In the genomic region with DNA sequence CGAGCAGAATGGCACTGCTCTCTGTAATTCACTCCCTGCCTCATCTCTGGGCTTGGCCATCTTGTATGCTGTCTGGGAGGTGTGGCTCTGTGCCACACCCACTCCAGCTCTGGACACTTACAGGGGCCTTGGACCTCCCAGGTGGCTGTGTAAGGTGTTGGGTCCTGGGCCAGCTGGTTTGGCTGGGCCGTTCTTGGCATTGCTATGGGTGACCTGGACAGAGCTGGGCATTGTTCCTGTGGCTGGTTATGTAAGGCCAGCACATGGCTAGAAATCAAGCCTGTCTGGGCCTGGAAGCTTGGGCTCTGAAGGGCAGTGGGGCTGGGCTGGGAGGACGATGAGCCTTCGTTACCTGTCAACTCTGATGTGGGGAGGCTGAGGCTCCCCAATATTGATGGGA, we compare ENCODE assay signal across 14 mouse cellular contexts. TPM values are rescaled to one million over a fixed set of nuclear protein-coding genes. Genes with fewer than 3 reads are reported as not detected.
A peak's percentile ranks its signal among the peaks of the same experiment; 100 is the strongest.
DNase-seq lines count a peak whose midpoint lies in the region; ATAC-seq and TF ChIP-seq lines count a peak whose summit lies in the region.
"Had no signal": no experiment of that assay in that cellular context is flagged by ENCODE, and none has a peak within 500 bp of the region (broad histone marks: within the 10 kb centered on the region; RNA-seq: fewer than 3 reads in every experiment).

No protein-coding gene starts in this region.

- WGBS in heart, embryonic 10.5 days, result 79% methylated on average over 4 of the region's 4 CpGs
- WGBS in lung, postnatal 0 days, result 72% methylated on average over 4 of the region's 4 CpGs
- 86% methylated on average over 4 of the region's 4 CpGs for WGBS in forebrain, embryonic 10.5 days

- peak; percentile 96 for DNase-seq in heart, adult 11 months
- DNase-seq in heart, embryonic 10.5 days (ENCODE audit: low spot score), result no peak
- DNase-seq in lung, adult 18-20 months, result peak; percentile 16 to 38
- no peak for DNase-seq in lung, postnatal 0 days (ENCODE audit: low spot score)
- peak; percentile 92 for DNase-seq in cerebellum, adult 9-10 months
- DNase-seq in heart, postnatal 14 days, result peak; percentile 40 to 41
- no peak for DNase-seq in forebrain, embryonic 10.5 days (ENCODE audit: extremely low spot score, low spot score)
- no peak for DNase-seq in frontal cortex, postnatal 10 days (ENCODE audit: low spot score in 2 of 2)
- DNase-seq: adrenal gland, adult 8-10 months; midbrain, embryonic 14.5 days; thymus, postnatal 25 days had no signal

- no peak for ATAC-seq in lung, postnatal 0 days

- no peak for TF ChIP-seq CTCF in lung, postnatal 0 days (IDR thresholded peaks at IDR 0.05)

- H3K4me1 ChIP-seq in heart, embryonic 10.5 days, result peaks cover 30% of the 10 kb centered on the region
- no peaks in the 10 kb centered on the region for H3K4me1 ChIP-seq in lung, postnatal 0 days (ENCODE audit: insufficient read depth, low read depth, low read length)
- peaks cover 24% of the 10 kb centered on the region for H3K4me1 ChIP-seq in forebrain, embryonic 10.5 days
- H3K4me1 ChIP-seq: liver, embryonic 15.5 days had no signal

- H3K27me3 ChIP-seq in heart, embryonic 10.5 days (ENCODE audit: insufficient read depth, poor library complexity, severe bottlenecking), result peaks cover 62% of the 10 kb centered on the region
- peaks cover 40% of the 10 kb centered on the region for H3K27me3 ChIP-seq in lung, postnatal 0 days (replicated peaks; ENCODE audit: insufficient read depth, low read length)
- H3K27me3 ChIP-seq in forebrain, embryonic 10.5 days (ENCODE audit: poor library complexity, severe bottlenecking), result peaks cover 61% of the 10 kb centered on the region

- no peak for TF ChIP-seq EP300 in lung, postnatal 0 days (IDR thresholded peaks at IDR 0.05)

- no peak overlapping the region for H3K27ac ChIP-seq in heart, embryonic 10.5 days
- no peak overlapping the region for H3K27ac ChIP-seq in lung, postnatal 0 days (ENCODE audit: low read length)
- H3K27ac ChIP-seq in forebrain, embryonic 10.5 days, result no peak overlapping the region
- H3K27ac ChIP-seq: embryonic facial prominence, embryonic 12.5 days; liver, embryonic 15.5 days; macrophage had no signal

- H3K4me3 ChIP-seq in heart, embryonic 10.5 days, result no peak overlapping the region
- no peak overlapping the region for H3K4me3 ChIP-seq in lung, postnatal 0 days (ENCODE audit: low read depth, low read length)
- no peak overlapping the region for H3K4me3 ChIP-seq in forebrain, embryonic 10.5 days
- H3K4me3 ChIP-seq: embryonic facial prominence, embryonic 12.5 days; liver, embryonic 15.5 days had no signal

- H3K36me3 ChIP-seq in heart, embryonic 10.5 days, result no peaks in the 10 kb centered on the region
- no peaks in the 10 kb centered on the region for H3K36me3 ChIP-seq in lung, postnatal 0 days (ENCODE audit: insufficient read depth, low read length)
- H3K36me3 ChIP-seq in forebrain, embryonic 10.5 days (replicated peaks), result no peaks in the 10 kb centered on the region
- H3K36me3 ChIP-seq: embryonic facial prominence, embryonic 12.5 days; liver, embryonic 15.5 days had no signal

- intact Hi-C loops in heart, postnatal 14 days (cut with DNase I), result no loop called here

- H3K4me2 ChIP-seq in lung, postnatal 0 days (replicated peaks; ENCODE audit: low read depth, low read length), result no peak overlapping the region
- H3K4me2 ChIP-seq: embryonic facial prominence, embryonic 12.5 days; liver, embryonic 15.5 days had no signal

- no peaks in the 10 kb centered on the region for H3K9me3 ChIP-seq in heart, embryonic 10.5 days
- no peaks in the 10 kb centered on the region for H3K9me3 ChIP-seq in lung, postnatal 0 days (ENCODE audit: low read length)
- H3K9me3 ChIP-seq in forebrain, embryonic 10.5 days, result no peaks in the 10 kb centered on the region
- H3K9me3 ChIP-seq: embryonic facial prominence, embryonic 12.5 days; liver, embryonic 15.5 days had no signal

- H3K9ac ChIP-seq in lung, postnatal 0 days (replicated peaks; ENCODE audit: low read depth), result no peak overlapping the region
- H3K9ac ChIP-seq: embryonic facial prominence, embryonic 12.5 days; liver, embryonic 15.5 days had no signal

RNA-seq across cellular contexts. Expression of gene Sfrp5, which starts 2.3 kb away (rescaled TPM):
- 7.9 and 18.6 TPM in 2 replicates for polyA plus RNA-seq in heart, embryonic 10.5 days (2016; fragmentation: Nextera tagmentation; extraction: Ambion mirVana)
- polyA plus RNA-seq in lung, postnatal 0 days (2015; fragmentation: Nextera tagmentation; extraction: Ambion mirVana), result 0.18 TPM in 1 of 2 replicates, not detected in the other
- 1 to 10 TPM; 1.2 to 3.3 TPM for total RNA-seq in heart, postnatal 14 days (2021)
- 0.14 TPM in 1 of 2 replicates, not detected in the other for polyA plus RNA-seq in forebrain, embryonic 10.5 days (2016; fragmentation: Nextera tagmentation; extraction: Ambion mirVana)

RNA-seq across cellular contexts. Expression of gene Zfyve27, which starts 40.6 kb away (rescaled TPM):
- polyA plus RNA-seq in heart, embryonic 10.5 days (2016; fragmentation: Nextera tagmentation; extraction: Ambion mirVana), result 23.9 and 27.8 TPM in 2 replicates
- 25.3 and 27.7 TPM in 2 replicates for polyA plus RNA-seq in lung, postnatal 0 days (2015; fragmentation: Nextera tagmentation; extraction: Ambion mirVana)
- total RNA-seq in heart, postnatal 14 days (2021), result 10 to 100 TPM; 24.6 to 26.5 TPM
- polyA plus RNA-seq in forebrain, embryonic 10.5 days (2016; fragmentation: Nextera tagmentation; extraction: Ambion mirVana), result 27.0 and 30.3 TPM in 2 replicates

RNA-seq across cellular contexts. Expression of gene Golga7b, which starts 43.1 kb away (rescaled TPM):
- 0.06 and 0.11 TPM in 2 replicates for polyA plus RNA-seq in heart, embryonic 10.5 days (2016; fragmentation: Nextera tagmentation; extraction: Ambion mirVana)
- polyA plus RNA-seq in lung, postnatal 0 days (2015; fragmentation: Nextera tagmentation; extraction: Ambion mirVana), result 0.06 TPM in 1 of 2 replicates, not detected in the other
- total RNA-seq in heart, postnatal 14 days (2021), result under 1 TPM; 0.49 to 0.50 TPM
- polyA plus RNA-seq in forebrain, embryonic 10.5 days (2016; fragmentation: Nextera tagmentation; extraction: Ambion mirVana), result 0.59 and 1.0 TPM in 2 replicates
- polyA plus RNA-seq: liver, embryonic 15.5 days; macrophage had no signal

RNA-seq across cellular contexts. Expression of gene Marveld1, which starts 57.1 kb away (rescaled TPM):
- polyA plus RNA-seq in heart, embryonic 10.5 days (2016; fragmentation: Nextera tagmentation; extraction: Ambion mirVana), result 6.5 and 8.1 TPM in 2 replicates
- polyA plus RNA-seq in lung, postnatal 0 days (2015; fragmentation: Nextera tagmentation; extraction: Ambion mirVana), result 23.0 and 23.1 TPM in 2 replicates
- total RNA-seq in heart, postnatal 14 days (2021), result 10 to 100 TPM; 21.6 to 23.8 TPM
- polyA plus RNA-seq in forebrain, embryonic 10.5 days (2016; fragmentation: Nextera tagmentation; extraction: Ambion mirVana), result 2.4 and 3.1 TPM in 2 replicates

Comparison
In these comparisons a context has a peak if more than half of its experiments do, and no peak if none do; other contexts are left out.
1. DNase-seq: peak in heart, adult 11 months (single experiment), lung, adult 18-20 months (2 of 2), cerebellum, adult 9-10 months (single experiment) and heart, postnatal 14 days (2 of 2); none in heart, embryonic 10.5 days (single experiment), lung, postnatal 0 days (single experiment), forebrain, embryonic 10.5 days (single experiment) and frontal cortex, postnatal 10 days (0 of 2).